Mouse (Mus musculus): ENCODE measurements around the gene Gm10309.
"Not testable (repeated sequence)": the region's sequence is repeated elsewhere in the genome, so short reads cannot be mapped to it uniquely, and the experiment has no call there.

The Gm10309 gene

DNA sequence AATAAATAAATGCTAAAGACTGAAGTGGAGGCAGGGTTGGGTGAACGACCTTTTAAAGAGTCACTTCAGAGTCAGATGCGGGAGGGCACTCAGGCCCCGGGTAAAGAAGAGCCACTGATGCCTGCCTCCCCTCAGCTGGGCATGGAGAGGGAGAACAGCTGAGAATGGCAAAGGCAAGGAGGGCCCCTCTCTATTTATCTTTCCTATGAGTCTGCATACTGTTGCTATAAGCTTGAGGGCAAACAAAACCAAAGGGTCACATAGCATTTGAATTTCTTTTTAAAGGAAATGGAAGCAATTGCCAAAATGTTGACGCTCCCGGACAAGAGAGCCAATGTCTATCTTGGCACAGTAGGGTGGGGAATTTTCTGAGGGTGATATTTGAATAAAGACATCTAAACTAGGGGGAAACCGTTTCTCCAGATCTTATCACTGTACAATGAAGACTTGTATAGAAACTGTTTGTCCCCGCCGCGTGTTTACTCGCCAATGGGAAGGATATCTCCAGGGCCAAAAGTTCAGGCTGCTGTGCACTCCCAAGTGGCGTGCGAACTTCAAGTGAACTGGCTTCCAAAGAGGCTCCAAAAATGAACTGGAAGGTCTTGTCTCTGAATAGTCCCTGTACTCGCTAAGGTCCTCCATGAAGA is 10.1 kb upstream of the Gm10309 start:
- no peak for DNase-seq (ENCODE audit: low read depth, low spot score)

DNA sequence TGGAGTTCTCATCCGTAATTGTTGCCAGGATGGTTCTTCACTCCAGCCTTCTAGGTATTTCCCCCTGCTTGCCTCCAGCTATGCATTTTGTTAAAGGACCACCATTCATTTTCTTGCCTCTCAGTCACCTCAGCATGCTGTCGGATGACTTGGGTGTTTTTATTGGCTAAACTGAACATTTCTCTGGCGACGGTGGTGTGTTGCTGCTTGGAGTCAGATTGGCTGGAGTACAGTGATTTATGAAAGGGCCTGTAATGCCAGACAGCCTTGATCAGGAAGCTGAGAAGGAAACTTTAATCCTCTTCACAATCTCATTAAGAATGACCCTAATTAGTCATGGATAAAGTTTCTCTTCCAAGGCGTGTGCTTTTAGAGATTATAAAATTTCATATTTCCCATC is 4.8 kb upstream of the Gm10309 start:
- no peak for DNase-seq (ENCODE audit: low read depth, low spot score)

DNA sequence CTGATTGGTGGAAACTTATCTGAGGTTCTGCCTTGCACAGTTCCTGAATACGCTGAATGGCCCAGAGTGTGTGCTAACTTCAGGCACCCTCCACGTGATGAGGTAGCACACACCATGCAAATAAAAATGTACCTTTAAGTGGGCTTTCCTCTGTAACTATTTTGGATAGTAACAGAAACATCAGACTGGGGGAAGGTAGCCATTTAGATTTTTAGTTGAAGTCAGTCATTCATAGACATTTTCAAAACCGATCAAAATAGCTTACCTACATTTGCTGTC is 3.1 kb upstream of the Gm10309 start:
- DNase-seq (ENCODE audit: low read depth, low spot score) = no peak

DNA sequence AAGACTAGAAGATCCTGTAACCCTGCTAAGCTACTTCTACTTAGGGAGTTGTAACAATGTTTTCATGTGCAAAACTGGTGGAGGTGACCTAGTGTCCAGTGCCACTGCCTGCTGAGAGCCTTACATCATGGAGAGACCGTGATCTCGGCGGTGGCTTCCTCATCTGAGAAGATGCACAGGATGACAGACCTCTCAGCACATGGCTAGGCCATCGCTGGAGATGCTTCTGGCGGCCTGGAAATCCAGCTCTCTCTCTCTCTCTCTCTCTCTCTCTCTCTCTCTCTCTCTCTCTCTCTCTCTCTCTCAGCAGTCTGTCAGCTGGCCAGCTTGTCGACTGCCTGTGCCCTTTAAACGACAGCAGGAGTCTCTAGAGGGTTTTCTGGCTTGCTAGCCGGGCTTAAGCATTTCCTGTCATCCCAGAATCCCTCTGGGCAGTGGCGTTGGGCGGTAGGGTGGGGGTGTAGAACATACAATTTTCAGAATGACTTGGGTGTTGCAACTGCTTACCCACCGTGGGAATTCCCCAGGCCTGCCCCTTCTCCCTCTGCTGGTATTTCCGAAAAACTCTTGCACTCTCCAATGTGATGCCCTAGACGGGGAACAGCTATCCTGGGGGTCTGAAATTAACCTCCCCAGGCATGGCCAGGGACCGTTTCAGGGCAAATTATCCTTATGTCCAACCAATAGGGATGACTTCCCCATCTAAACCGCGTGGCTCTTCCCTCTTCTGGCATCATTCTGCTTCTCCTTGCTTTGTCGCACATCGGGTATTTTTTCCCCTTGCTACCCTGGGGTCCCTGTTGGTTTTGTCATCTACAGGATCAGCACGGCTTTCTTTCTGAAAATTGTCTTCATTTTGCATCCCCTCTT is 2.5 kb upstream of the Gm10309 start:
- no peak for DNase-seq (ENCODE audit: low read depth, low spot score)

DNA sequence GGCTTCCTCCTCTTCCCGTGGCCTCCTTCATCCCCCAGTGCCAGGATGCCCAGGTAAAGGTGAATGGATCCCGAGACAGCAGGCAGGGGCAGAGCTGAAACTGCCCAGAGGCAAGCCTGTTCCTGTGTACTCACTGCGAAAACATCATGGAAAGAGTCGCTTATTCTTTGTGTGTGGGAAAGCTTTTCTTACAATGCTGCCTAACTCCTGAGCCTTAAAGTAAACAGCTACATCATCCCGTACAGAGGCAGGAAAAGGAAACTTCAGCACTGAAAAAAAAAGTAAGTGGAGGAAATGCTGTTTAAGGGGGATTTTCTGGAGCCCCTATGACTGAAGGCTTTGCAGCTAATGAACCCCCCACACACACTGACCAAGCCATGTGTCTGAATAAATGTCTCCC is 1.8 kb upstream of the Gm10309 start:
- DNase-seq (ENCODE audit: low read depth, low spot score) = no peak

DNA sequence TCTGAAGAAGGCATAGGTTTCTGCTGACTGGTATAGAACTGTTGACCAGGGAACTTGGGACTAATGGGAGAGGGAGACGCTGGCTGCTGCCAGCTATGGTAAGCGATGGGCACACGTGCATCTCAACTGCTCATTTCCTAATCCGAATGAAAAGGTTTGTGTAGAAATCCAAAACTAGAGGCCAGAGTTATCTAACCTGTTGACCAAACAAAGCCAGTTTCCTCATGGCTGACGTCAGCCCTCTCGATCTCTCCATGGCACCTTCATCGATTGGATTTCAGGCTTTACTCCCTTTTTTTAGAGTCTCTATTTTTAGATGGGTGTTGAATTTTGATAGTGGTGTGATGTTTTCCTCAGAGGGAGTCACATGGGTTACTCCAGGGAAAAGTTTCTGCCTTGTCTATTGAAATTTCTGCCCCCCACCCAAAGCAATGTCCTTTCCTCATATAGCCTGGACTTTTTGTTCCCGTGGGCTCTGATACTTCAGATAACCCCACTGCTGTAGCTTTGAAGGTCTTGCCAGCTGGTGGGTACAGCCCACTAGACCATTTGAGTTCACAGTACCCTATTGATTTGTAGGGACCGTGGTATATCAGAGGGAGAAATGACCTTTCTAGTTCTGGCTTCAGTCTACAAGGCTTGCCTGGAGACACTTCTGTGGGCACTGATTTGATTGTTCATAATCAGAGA is 1.7 kb downstream of the Gm10309 start:
- DNase-seq (ENCODE audit: low read depth, low spot score) = no peak

DNA sequence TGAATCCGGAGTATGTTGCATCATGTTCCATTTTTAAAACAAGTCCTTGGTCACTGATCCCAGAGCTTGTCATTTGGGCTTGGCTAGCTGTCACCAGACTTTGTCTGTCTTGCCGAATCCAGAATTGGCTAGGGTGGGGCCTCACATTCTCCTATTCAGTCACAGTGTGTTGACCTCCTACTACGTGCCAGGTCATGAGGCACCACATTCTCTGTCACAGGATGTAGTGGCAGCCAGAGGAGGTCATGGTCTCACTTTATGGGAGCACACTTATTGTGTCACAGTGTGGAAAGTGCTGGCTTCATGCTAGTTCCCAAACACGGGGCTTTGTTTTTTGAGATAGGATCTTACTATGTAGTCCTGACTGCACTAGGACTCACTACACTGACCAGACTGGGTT is 3.6 kb downstream of the Gm10309 start:
- DNase-seq (ENCODE audit: low read depth, low spot score) = no peak

DNA sequence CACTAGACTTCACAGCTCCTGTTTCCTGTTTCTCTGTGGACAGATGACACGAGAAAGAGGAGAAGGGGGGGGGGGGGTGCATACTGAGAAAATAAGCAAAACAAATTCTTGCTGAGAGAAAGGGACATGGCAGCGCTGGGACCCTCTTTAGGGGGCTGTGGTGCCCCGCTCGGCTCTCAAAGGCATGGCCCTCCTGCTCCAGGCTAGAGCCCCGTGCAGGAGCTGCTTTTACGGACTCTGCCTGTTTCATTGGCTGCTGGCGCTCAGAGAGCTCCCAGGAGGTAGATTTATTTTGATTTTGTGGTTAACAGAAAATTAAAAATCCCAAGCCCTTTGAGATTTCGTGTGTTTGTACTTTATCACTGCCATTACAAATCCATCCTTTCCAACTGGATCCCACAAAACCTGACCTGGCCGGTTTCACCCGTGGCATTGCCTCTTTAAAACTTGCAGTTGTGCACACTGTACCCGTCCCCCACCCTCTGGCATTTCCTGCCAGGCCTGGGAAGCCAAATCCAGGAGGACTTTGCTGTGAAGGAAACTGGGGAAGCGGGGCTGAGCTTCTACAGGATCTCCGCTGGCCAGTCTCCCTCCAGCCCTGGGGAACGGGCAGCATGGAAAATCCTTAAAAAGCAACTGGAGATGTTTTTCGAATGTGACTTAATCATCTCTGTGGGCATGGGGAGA is 5.5 kb downstream of the Gm10309 start:
- DNase-seq (ENCODE audit: low read depth, low spot score) = no peak

DNA sequence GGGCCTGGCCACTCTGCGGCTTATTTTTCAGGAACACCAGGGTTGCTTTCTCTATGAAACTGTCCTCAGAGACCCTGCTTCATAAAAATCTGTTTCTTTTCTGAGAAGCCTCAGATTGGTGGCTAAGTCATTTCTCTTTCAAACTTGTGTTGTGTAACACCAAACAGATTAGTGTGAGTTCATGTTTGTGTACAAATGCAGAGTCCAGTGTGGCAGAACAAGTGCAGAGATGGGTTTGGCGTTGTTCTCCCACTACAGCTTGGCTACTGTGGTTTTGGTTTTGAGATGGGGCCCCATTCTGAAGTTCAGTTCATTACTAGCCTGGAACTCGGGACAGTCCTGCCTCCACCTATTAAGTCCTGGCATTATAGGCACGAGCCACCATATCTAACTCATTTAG is 7.7 kb downstream of the Gm10309 start:
- no peak for DNase-seq (ENCODE audit: low read depth, low spot score)

DNA sequence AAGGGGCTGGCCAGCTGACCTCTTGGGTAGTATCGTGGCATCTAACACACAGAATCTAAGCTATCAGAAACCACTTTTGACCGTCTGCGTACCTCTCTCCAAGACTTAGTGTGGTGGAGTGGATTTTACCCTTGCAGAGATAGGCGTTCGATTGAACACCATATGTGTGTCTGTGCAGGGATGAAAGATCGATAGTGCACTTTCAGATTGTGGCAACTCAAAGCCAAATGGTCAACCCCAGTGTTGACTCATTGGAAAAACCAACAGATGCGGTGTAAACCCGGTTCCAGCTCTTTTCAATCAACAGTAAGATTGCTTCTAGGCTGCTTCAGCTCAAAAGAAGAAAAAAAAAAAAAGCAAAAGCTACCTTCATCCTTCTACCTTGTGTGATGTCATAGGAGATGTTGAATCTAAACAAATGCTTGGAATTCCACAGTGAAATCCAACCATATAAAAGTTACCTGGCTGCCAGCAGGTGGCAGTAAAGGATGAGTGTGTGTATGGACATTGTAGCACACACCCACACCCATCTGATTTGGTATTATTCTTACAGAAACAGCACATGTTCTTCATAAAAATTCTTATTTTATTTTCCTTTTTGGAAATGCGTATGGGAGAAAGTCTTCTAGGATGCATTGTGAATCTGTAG is 8.8 kb downstream of the Gm10309 start:
- peak; percentile 74 for DNase-seq (ENCODE audit: low read depth, low spot score)

DNA sequence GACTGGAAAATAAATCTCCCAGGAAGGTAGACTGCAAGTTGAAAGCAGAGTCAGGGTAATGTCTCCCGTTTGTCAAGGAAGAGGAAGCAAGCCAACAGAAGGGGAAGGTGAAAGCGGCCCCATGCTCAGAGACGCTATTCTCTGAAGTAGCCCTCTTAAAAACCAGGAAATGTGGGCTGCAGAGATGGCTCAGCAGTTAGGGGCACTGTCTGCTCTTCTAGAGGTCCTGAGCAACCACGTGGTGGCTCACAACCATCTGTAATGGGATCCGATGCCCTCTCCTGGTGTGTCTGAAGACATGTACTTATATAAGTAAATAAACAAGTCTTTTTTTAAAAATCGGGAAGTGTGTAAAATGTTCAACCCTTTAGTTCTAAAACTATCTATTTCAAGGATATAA is 10.1 kb downstream of the Gm10309 start:
- DNase-seq (ENCODE audit: low read depth, low spot score) = no peak

DNA sequence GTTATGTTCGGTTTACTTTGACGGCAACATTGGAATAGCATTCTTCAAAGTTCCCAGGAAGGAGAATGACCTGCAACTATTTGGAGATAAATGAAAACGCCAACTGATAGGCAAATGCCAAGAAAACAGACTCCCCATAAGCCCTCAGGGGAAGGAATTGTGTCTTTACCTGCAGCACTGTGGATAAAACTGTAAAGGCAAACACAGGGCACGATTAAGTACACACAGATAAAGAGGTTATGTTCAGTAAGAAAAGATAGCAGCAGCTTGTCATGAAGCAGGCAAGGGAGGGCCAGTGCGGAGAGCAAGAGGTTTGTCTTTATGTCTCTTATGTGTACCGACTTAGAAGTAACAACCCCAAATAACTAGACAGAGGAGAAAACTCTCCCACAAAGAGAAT is 10.5 kb downstream of the Gm10309 start:
- no peak for DNase-seq (ENCODE audit: low read depth, low spot score)

DNA sequence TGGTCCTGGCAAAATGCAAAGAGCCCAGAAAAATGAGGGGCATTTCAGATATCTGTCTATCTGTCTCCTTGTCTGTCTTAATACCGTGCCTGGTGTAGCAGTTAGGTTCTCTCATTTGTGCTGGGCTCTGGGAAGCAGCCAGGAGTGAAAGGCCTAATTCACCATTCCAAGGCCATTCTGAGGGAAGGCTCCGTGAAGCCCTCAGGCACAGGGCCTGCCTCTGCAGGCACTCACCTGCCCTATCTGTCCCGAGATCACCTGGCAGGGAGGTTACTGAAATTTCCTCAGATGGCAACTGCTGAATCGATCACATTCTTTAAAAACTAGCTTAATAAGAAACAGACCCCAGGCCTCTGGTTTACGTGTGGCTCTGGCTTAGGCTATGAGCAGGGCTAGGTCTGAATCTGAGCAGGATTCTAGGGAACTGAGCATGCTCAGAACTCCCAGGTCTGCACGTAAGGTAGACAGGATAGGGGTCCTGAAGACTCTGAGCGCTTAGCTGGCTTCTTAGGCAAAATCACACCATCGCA is 11.1 kb downstream of the Gm10309 start:
- no peak for DNase-seq (ENCODE audit: low read depth, low spot score)

DNA sequence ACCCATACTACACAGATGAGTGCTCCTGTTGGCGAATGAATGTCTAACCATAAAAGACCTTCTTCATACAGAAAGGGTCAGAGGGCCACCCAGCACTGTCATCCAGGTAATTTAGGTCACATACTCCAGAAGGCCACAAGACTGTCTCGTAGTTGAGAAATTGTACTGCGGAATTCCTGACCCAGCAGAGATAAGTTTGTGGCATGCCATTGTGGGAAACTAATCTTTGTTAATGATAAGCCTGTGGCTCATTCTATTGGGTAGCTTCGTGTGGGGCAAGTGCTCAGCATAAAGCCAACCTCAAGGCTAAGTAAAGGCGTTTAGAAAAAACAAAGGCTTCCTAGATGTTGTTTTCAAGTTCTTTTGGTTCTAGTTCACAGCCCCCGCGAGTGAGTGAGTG is 12.7 kb downstream of the Gm10309 start:
- no peak for DNase-seq (ENCODE audit: low read depth, low spot score)

DNA sequence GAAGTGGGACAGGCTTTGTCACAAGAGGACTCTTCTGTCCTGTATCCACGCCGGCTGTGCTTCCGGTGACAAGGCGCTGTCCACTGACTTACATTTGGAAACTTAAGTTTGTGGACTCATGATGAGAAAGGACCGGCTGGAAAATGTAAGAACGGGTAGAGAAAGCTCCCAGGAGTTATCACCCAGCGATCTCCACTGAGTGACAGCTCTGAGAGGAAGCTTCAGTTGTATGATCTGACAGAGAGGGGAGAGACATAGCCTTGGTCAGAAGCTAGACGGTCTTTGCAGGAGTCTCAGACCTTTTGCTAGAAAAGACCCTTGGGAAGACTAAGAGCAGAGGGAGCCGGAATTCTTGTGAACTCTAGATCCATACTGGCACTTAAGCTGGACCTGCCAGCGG is 15.2 kb downstream of the Gm10309 start:
- DNase-seq (ENCODE audit: low read depth, low spot score) = no peak

DNA sequence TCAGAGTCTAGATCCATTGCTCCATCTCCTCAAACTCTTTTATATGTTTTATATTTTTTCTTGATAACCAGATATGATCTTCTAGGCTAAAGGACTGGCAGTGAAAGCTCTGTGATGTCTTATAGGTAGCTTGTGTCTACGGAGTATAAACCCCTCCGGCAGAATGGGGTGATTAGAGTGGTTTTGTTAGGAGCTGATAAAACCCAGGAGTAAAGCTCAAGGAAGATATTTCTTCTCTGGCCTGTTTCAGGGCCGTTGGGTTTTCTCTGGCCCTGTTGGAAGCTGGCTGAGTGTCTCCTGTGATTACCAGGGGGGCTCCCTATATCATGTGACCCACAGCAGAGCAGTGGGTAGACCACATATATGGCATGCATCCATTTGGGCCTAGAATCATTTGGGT is 17.6 kb downstream of the Gm10309 start:
- no peak for DNase-seq (ENCODE audit: low read depth, low spot score)

DNA sequence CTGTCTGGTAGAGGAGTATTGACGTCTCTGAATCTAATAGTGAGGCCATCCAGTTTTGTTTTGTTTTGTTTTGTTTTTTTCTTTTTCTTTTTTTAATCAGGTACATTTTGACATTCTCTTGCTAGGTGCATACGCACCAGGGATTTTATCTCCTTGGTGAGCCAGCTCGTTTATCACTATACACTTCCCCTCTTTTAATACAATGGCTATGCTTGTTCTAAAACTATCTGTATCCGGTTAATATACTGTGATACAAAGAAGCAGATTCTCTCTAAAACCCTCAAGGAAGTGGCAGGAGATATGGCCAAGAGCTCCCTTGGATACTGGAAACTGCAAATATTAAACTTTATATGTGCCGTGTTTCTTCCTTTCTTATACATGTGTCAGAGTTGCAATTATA is 18.4 kb downstream of the Gm10309 start:
- no peak for DNase-seq (ENCODE audit: low read depth, low spot score)

DNA sequence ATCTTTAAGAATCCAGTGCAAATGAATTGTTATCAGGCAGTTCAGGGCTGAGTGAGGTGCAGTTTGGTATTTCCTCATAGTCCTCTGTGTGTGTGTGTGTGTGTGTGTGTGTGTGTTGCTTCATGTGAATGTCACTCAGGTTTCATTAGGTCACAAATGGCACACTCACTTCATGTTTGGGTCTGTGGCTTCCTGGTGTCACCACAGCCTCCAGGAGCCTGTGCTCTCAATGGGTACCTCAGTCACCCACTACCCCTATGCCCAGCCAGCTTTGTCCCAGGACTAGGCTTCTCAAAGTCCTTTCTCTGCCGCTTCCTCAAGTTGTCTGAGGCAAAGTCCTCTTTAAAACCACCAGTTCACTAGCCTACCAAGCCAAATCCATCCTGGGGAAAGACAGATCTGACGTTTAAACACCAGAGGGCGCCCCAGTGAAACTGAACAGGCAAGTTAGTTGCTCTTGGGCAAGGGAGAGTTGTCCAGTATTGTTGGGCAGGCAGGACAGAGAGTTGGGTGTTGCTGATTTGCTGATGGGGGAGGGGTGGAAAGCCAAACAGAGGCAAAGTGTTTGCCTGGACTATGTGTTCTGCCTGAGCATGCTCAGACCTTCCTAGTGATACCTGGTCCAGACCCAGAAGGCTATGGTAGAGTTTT is 20.8 kb downstream of the Gm10309 start:
- peak; percentile 52 for DNase-seq (ENCODE audit: low read depth, low spot score)

DNA sequence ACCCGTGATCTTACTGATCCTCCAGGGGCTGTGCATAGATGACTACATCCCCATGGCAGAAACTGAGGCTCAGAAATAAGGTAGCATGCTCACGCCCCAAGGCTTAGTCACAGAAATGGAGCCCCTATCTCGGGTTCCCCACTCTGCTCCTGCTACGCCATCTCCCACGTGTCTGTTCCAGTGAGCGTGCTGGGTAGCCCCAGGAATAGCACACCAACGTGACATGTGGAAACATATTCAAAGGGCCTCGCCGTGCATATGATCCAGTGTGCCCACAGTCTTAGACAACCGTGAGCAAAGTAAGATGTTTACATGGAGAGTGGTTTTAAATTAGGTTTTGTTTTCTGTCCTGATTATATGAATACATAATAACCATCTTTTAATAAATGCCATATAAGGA is 22.4 kb downstream of the Gm10309 start:
- DNase-seq (ENCODE audit: low read depth, low spot score) = no peak

DNA sequence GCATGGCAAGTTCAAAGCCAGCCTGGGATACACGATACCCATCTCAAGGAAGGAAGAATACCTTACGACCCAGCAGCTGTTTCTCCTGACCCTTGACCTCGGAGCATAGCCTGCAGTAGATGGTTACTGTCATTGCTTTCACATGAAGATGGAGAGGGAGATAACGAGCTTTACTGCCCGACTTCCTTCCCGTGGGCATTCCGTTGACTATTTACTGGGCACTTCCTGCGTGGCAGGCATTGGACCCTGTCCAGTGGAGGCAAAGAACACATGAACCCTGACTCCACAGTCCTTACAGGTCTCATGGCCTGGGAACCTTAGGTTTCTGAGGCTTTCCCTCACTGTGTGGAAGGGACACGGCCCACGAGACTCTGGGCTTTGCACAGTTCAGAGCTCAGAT is 25.6 kb downstream of the Gm10309 start:
- DNase-seq (ENCODE audit: low read depth, low spot score) = no peak

DNA sequence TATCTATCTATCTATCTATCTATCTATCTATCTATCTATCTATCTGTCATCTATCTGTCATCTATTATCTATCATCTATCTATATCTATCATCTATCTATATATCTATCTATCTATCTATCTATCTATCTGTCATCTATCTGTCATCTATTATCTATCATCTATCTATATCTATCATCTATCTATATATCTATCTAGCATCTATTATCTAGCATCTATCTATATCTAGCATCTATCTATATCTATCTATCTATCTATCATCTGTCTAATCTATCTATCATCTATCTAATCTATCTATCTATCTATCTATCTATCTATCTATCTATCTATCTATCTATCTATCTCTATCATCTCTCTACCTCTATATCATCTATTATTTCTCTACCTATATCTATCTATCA is 27.6 kb downstream of the Gm10309 start:
- not testable (repeated sequence) for DNase-seq (ENCODE audit: low read depth, low spot score)
